Mouse (Mus musculus): ENCODE measurements around the gene Myo3a. TPM values are rescaled to one million over a fixed set of nuclear protein-coding genes. Genes with fewer than 3 reads are reported as not detected.
A peak's percentile ranks its signal among the peaks of the same experiment; 100 is the strongest.

The Myo3a gene
- total and polyA plus RNA-seq, 2 experiments from 2014 or later: not detected

GRCm38 (mm10) chr2:22621828-22622731, 394.8 kb downstream of the Myo3a start, which contains the start of gene Gad2:
TSS of gene Gad2 (plus strand) at chr2:22622205.
- Histone ChIP-seq H3K27ac (ENCODE audit: low read depth) (no peak within 1 kb of the TSS), H3K9me3 (replicated peaks; ENCODE audit: control insufficient read depth, low read length) (no peaks in the 10 kb centered on the region), H3K27me3 (ENCODE audit: control insufficient read depth, insufficient read depth, low read length) (peaks cover 92% of the 10 kb centered on the region), H3K36me3 (replicated peaks; ENCODE audit: control insufficient read depth, insufficient read depth, low read length) (no peaks in the 10 kb centered on the region), H3K4me2 (ENCODE audit: low read depth, low read length) (peak within 1 kb of the TSS; percentile 57), H3K4me1 (ENCODE audit: control insufficient read depth, insufficient read depth) (peaks cover 7% of the 10 kb centered on the region; the same call in 1 of the 2 replicates), H3K4me3 (ENCODE audit: low read depth, low read length) (peak within 1 kb of the TSS; percentile 44), H3K9ac (replicated peaks; ENCODE audit: low read depth, low read length) (no peak within 1 kb of the TSS)
- peak; percentile 11 for DNase-seq (ENCODE audit: low spot score)
- peak; percentile 86 for ATAC-seq (ENCODE audit: insufficient read depth, low read depth)
- TF ChIP-seq CTCF (IDR thresholded peaks at IDR 0.05; ENCODE audit: low read depth): no peak
- TF ChIP-seq EP300 (IDR thresholded peaks at IDR 0.05; ENCODE audit: low read depth): no peak
- WGBS: under 1% methylated on average over 55 of the region's 55 CpGs

- Histone ChIP-seq H3K9ac (replicated peaks; ENCODE audit: low read depth, low read length) (no peak overlapping the region), H3K27me3 (ENCODE audit: control insufficient read depth, insufficient read depth, low read length) (peaks cover 91% of the 10 kb centered on the region), H3K4me3 (ENCODE audit: low read depth, low read length) (peak overlapping the region; percentile 44), H3K4me2 (ENCODE audit: low read depth, low read length) (peak overlapping the region; percentile 57), H3K9me3 (replicated peaks; ENCODE audit: control insufficient read depth, low read length) (no peaks in the 10 kb centered on the region), H3K36me3 (replicated peaks; ENCODE audit: control insufficient read depth, insufficient read depth, low read length) (no peaks in the 10 kb centered on the region), H3K4me1 (ENCODE audit: control insufficient read depth, insufficient read depth) (peaks cover 7% of the 10 kb centered on the region; the same call in 1 of the 2 replicates), H3K27ac (ENCODE audit: low read depth) (no peak overlapping the region)
- ATAC-seq (ENCODE audit: insufficient read depth, low read depth) (no peak), DNase-seq (ENCODE audit: low spot score) (no peak)
- WGBS: 1% methylated on average over 54 of the region's 60 CpGs
- TF ChIP-seq CTCF (IDR thresholded peaks at IDR 0.05; ENCODE audit: low read depth): no peak
- TF ChIP-seq EP300 (IDR thresholded peaks at IDR 0.05; ENCODE audit: low read depth): no peak
These were observed 396.1 kb downstream of the Myo3a start for GRCm38 (mm10) chr2:22623111-22624070.

GRCm38 (mm10) chr2:22624188-22624975, 397.1 kb downstream of the Myo3a start:
- Histone ChIP-seq H3K4me2 (ENCODE audit: low read depth, low read length) (no peak overlapping the region), H3K9ac (replicated peaks; ENCODE audit: low read depth, low read length) (no peak overlapping the region)
- WGBS: 5% methylated on average over 27 of the region's 27 CpGs

GRCm38 (mm10) chr2:22625096-22625960, 398.0 kb downstream of the Myo3a start:
- Histone ChIP-seq H3K4me1 (ENCODE audit: control insufficient read depth, insufficient read depth) (peaks cover 7% of the 10 kb centered on the region; the same call in 1 of the 2 replicates), H3K36me3 (replicated peaks; ENCODE audit: control insufficient read depth, insufficient read depth, low read length) (no peaks in the 10 kb centered on the region), H3K27ac (ENCODE audit: low read depth) (no peak overlapping the region), H3K27me3 (ENCODE audit: control insufficient read depth, insufficient read depth, low read length) (peaks cover 73% of the 10 kb centered on the region), H3K9ac (replicated peaks; ENCODE audit: low read depth, low read length) (no peak overlapping the region), H3K4me3 (ENCODE audit: low read depth, low read length) (no peak overlapping the region), H3K4me2 (ENCODE audit: low read depth, low read length) (no peak overlapping the region), H3K9me3 (replicated peaks; ENCODE audit: control insufficient read depth, low read length) (no peaks in the 10 kb centered on the region)
- no peak for TF ChIP-seq EP300 (IDR thresholded peaks at IDR 0.05; ENCODE audit: low read depth)
- no peak for TF ChIP-seq CTCF (IDR thresholded peaks at IDR 0.05; ENCODE audit: low read depth)
- 18% methylated on average over 16 of the region's 16 CpGs for WGBS
- DNase-seq (ENCODE audit: low spot score): no peak
- no peak for ATAC-seq (ENCODE audit: insufficient read depth, low read depth)

More at GRCm38 (mm10) chr2:22624188-22624975, 397.1 kb downstream of the Myo3a start:
- no peaks in the 10 kb centered on the region for H3K9me3 ChIP-seq (replicated peaks; ENCODE audit: control insufficient read depth, low read length)
- TF ChIP-seq EP300 (IDR thresholded peaks at IDR 0.05; ENCODE audit: low read depth) (no peak), CTCF (IDR thresholded peaks at IDR 0.05; ENCODE audit: low read depth) (no peak)
- no peak overlapping the region for H3K27ac ChIP-seq (ENCODE audit: low read depth)
- H3K4me1 ChIP-seq (ENCODE audit: control insufficient read depth, insufficient read depth): peaks cover 7% of the 10 kb centered on the region; the same call in 1 of the 2 replicates
- no peak overlapping the region for H3K4me3 ChIP-seq (ENCODE audit: low read depth, low read length)
- H3K27me3 ChIP-seq (ENCODE audit: control insufficient read depth, insufficient read depth, low read length): peaks cover 82% of the 10 kb centered on the region
- H3K36me3 ChIP-seq (replicated peaks; ENCODE audit: control insufficient read depth, insufficient read depth, low read length): no peaks in the 10 kb centered on the region
- no peak for ATAC-seq (ENCODE audit: insufficient read depth, low read depth)
- no peak for DNase-seq (ENCODE audit: low spot score)

Data from heart, postnatal 0 days (tissue).